Mouse (Mus musculus) stomach, postnatal 0 days (tissue): ENCODE results near the gene Ndufa6.

ENCODE experiments used
- CTCF ChIP-seq: IDR thresholded peaks from 2 replicates; pipeline ENCODE4 v1.5.1; 2016; ENCODE audit warnings: antibody characterized with exemption, low read depth, mild to moderate bottlenecking, moderate library complexity
- EP300 ChIP-seq: optimal IDR thresholded peaks from 2 replicates; pipeline ENCODE3; 2016; ENCODE audit warnings: antibody characterized with exemption

- TF ChIP-seq CTCF (no peak), EP300 (no peak)
Observed at GRCm38 (mm10) chr15:82351480-82351879, 2.6 kb downstream of the Ndufa6 start.
